Mouse (Mus musculus) small intestine, adult 2 months (tissue): ENCODE data around the gene Pnkp. TPM values are rescaled to one million over a fixed set of nuclear protein-coding genes. Genes with fewer than 3 reads are reported as not detected.

ENCODE experiments used
- H3K27ac ChIP-seq: fragments of 200-500 bp; 2 replicates; pipeline ENCODE4 v1.5.1; 2012; ENCODE audit warnings: low read depth, low read length, control low read depth, inconsistent platforms; ENCODE audit not compliant: insufficient read depth
- H3K27me3 ChIP-seq: fragments of 200-500 bp; 2 replicates; pipeline ENCODE4 v1.6.1; 2012; ENCODE audit warnings: mild to moderate bottlenecking, moderate library complexity, low read length, inconsistent platforms; ENCODE audit not compliant: control insufficient read depth, insufficient read depth
- H3K36me3 ChIP-seq: fragments of 200-500 bp; 2 replicates; pipeline ENCODE4 v1.6.1; 2012; ENCODE audit warnings: mild to moderate bottlenecking, low read length, control low read depth, inconsistent platforms; ENCODE audit not compliant: control insufficient read depth, insufficient read depth
- H3K4me1 ChIP-seq: fragments of 200-500 bp; 2 replicates; pipeline ENCODE4 v1.6.1; 2012; ENCODE audit warnings: low read length, inconsistent platforms, mixed read lengths; ENCODE audit not compliant: control insufficient read depth, insufficient read depth, insufficient read length
- H3K4me3 ChIP-seq: fragments of 200-500 bp; 2 replicates; pipeline ENCODE4 v1.5.1; 2012; ENCODE audit warnings: low read depth, mild to moderate bottlenecking, control low read depth, inconsistent platforms, low read length, moderate library complexity
- CTCF ChIP-seq: fragments of 200-500 bp; IDR thresholded peaks from 2 replicates; pipeline ENCODE4 v1.5.1; 2012; ENCODE audit warnings: low read depth, mild to moderate bottlenecking, control low read depth, inconsistent platforms, low read length, moderate library complexity, mixed read lengths; ENCODE audit not compliant: insufficient replicate concordance, insufficient read length; ENCODE audit errors: extremely low read depth
- POLR2A ChIP-seq: fragments of 200-500 bp; IDR thresholded peaks from 2 replicates; pipeline ENCODE4 v1.6.1; 2012; ENCODE audit warnings: low read depth, mild to moderate bottlenecking, control low read depth, inconsistent platforms, low read length, moderate library complexity
- WGBS: fragments of 180-500 bp; shearing (Covaris S2); methylation state at CpG from one replicate; pipeline ENCODE4 v1.1.7; 2018; 5-methylcytosine and 5-hydroxymethylcytosine counted together
- polyA plus RNA-seq: library from polyadenylated mRNA; depleted of rRNA; stranded (reverse); fragments of >200 nt; gene quantifications from 2 replicates; pipeline ENCODE4 v1.2.3, GENCODE M21; 2012

The Pnkp gene
- polyA plus RNA-seq, 1 experiment, result 84.2 TPM

GRCm38 (mm10) chr7:44814423-44814822 is 42.5 kb upstream of the Pnkp start:
- no peak overlapping the region for H3K27ac ChIP-seq
- WGBS, result 88% methylated on average over 4 of the region's 4 CpGs
- H3K36me3 ChIP-seq, result no peaks in the 10 kb centered on the region
- H3K4me1 ChIP-seq, result peaks cover 7% of the 10 kb centered on the region
- no peak for TF ChIP-seq CTCF
- no peak for TF ChIP-seq POLR2A
- H3K27me3 ChIP-seq, result no peaks in the 10 kb centered on the region
- no peak overlapping the region for H3K4me3 ChIP-seq

GRCm38 (mm10) chr7:44814952-44815553 is 41.9 kb upstream of the Pnkp start:
- Histone ChIP-seq H3K4me1 (peaks cover 11% of the 10 kb centered on the region), H3K27ac (peak overlapping the region; percentile 75), H3K27me3 (no peaks in the 10 kb centered on the region), H3K36me3 (no peaks in the 10 kb centered on the region), H3K4me3 (peak overlapping the region; percentile 89; the same call in 1 of the 2 replicates)
- TF ChIP-seq CTCF (no peak), POLR2A (no peak)
- 55% methylated on average over 14 of the region's 14 CpGs for WGBS

GRCm38 (mm10) chr7:44815721-44816469 is 41.0 kb upstream of the Pnkp start, which contains the start of the genes Nup62 and Il4i1:
Gene Nup62 (plus strand): TSS chr7:44816088.
Gene Il4i1 (plus strand): TSS chr7:44816387.
- under 1% methylated on average over 62 of the region's 62 CpGs for WGBS

GRCm38 (mm10) chr7:44816470-44817021 is 40.4 kb upstream of the Pnkp start, which contains the start of gene Atf5:
Gene Atf5 (minus strand): TSS chr7:44816658.
- TF ChIP-seq POLR2A (no peak), CTCF (no peak)
- H3K4me1 ChIP-seq, result peaks cover 16% of the 10 kb centered on the region
- peak within 1 kb of the TSS; percentile 75 for H3K27ac ChIP-seq
- 0% methylated on average over 55 of the region's 57 CpGs for WGBS
- peak within 1 kb of the TSS; percentile 89 for H3K4me3 ChIP-seq
- H3K36me3 ChIP-seq, result no peaks in the 10 kb centered on the region
- no peaks in the 10 kb centered on the region for H3K27me3 ChIP-seq

More at GRCm38 (mm10) chr7:44815721-44816469, 41.0 kb upstream of the Pnkp start, which contains the start of the genes Nup62 and Il4i1:
- H3K27ac ChIP-seq, result peak within 1 kb of the TSS; percentile 75
- H3K4me1 ChIP-seq, result peaks cover 16% of the 10 kb centered on the region
- no peaks in the 10 kb centered on the region for H3K27me3 ChIP-seq
- TF ChIP-seq POLR2A (peak; percentile 12; the same call in 1 of the 2 replicates), CTCF (no peak)
- peak within 1 kb of the TSS; percentile 89 for H3K4me3 ChIP-seq
- H3K36me3 ChIP-seq, result no peaks in the 10 kb centered on the region

GRCm38 (mm10) chr7:44817441-44817840 is 39.5 kb upstream of the Pnkp start:
- TF ChIP-seq POLR2A (no peak), CTCF (no peak)
- Histone ChIP-seq H3K4me3 (no peak overlapping the region), H3K27ac (peak overlapping the region; percentile 75; the same call in 1 of the 2 replicates), H3K27me3 (no peaks in the 10 kb centered on the region), H3K36me3 (no peaks in the 10 kb centered on the region), H3K4me1 (peaks cover 16% of the 10 kb centered on the region)
- 9% methylated on average over 3 of the region's 3 CpGs for WGBS

GRCm38 (mm10) chr7:44818164-44818563 is 38.8 kb upstream of the Pnkp start:
- TF ChIP-seq CTCF, result no peak
- TF ChIP-seq POLR2A, result no peak
- 10% methylated on average over 2 of the region's 2 CpGs for WGBS
- Histone ChIP-seq H3K27me3 (no peaks in the 10 kb centered on the region), H3K4me1 (peaks cover 16% of the 10 kb centered on the region), H3K36me3 (no peaks in the 10 kb centered on the region), H3K4me3 (no peak overlapping the region), H3K27ac (peak overlapping the region; percentile 10; the same call in 1 of the 2 replicates)

GRCm38 (mm10) chr7:44818751-44819235 is 38.1 kb upstream of the Pnkp start:
- H3K4me1 ChIP-seq, result peaks cover 16% of the 10 kb centered on the region

More at GRCm38 (mm10) chr7:44818751-44819235, 38.1 kb upstream of the Pnkp start:
- H3K4me3 ChIP-seq, result peak overlapping the region; percentile 7; the same call in 1 of the 2 replicates
- 19% methylated on average over 6 of the region's 6 CpGs for WGBS
- peak overlapping the region; percentile 12; the same call in 1 of the 2 replicates for H3K27ac ChIP-seq
- no peaks in the 10 kb centered on the region for H3K27me3 ChIP-seq
- TF ChIP-seq POLR2A, result no peak
- H3K36me3 ChIP-seq, result no peaks in the 10 kb centered on the region
